Mouse (Mus musculus) liver (tissue): ENCODE data around the gene Aip.

ENCODE experiments used
- DNase-seq: peaks from one replicate; pipeline ENCODE4 v3.0.0-alpha.2; 2020; ENCODE audit warnings: mixed read lengths

Gene Aip

GRCm38 (mm10) chr19:4125741-4126696 is at the start of gene Aip:
TSS of gene Aip (minus strand) at chr19:4125858.
- DNase-seq = peak; percentile 100

- DNase-seq = no peak
Measured at GRCm38 (mm10) chr19:4172925-4173324, 47.3 kb upstream of the Aip start.

GRCm38 (mm10) chr19:4171393-4172290 is 46.0 kb upstream of the Aip start:
- DNase-seq = no peak

- DNase-seq = no peak
Measured at GRCm38 (mm10) chr19:4170723-4171392, 45.2 kb upstream of the Aip start.

- DNase-seq = no peak
Measured at GRCm38 (mm10) chr19:4169810-4170209, 44.2 kb upstream of the Aip start.

GRCm38 (mm10) chr19:4169378-4169784 is 43.7 kb upstream of the Aip start:
- peak; percentile 100 for DNase-seq

- DNase-seq = no peak
Measured at GRCm38 (mm10) chr19:4166678-4167476, 41.2 kb upstream of the Aip start.

- no peak for DNase-seq
Measured at GRCm38 (mm10) chr19:4164721-4165120, 39.1 kb upstream of the Aip start.

- DNase-seq = no peak
Measured at GRCm38 (mm10) chr19:4164100-4164499, 38.4 kb upstream of the Aip start.

- DNase-seq = no peak
Measured at GRCm38 (mm10) chr19:4163543-4163887, 37.9 kb upstream of the Aip start.

GRCm38 (mm10) chr19:4162646-4163542 is 37.2 kb upstream of the Aip start, which contains the start of gene Rps6kb2:
TSS of gene Rps6kb2 (minus strand) at chr19:4163354.
- peak; percentile 94 for DNase-seq

GRCm38 (mm10) chr19:4159049-4159448 is 33.4 kb upstream of the Aip start:
- no peak for DNase-seq

- DNase-seq = no peak
Measured at GRCm38 (mm10) chr19:4156771-4157170, 31.1 kb upstream of the Aip start.

GRCm38 (mm10) chr19:4156073-4156579 is 30.5 kb upstream of the Aip start:
- DNase-seq = no peak

GRCm38 (mm10) chr19:4155223-4156072 is 29.8 kb upstream of the Aip start:
- no peak for DNase-seq

GRCm38 (mm10) chr19:4154437-4155222 is 29.0 kb upstream of the Aip start:
- peak; percentile 37 for DNase-seq

GRCm38 (mm10) chr19:4153232-4153654 is 27.6 kb upstream of the Aip start, which contains the start of gene Ptprcap:
TSS of gene Ptprcap (plus strand) at chr19:4153604.
- no peak for DNase-seq

- no peak for DNase-seq
Measured at GRCm38 (mm10) chr19:4152445-4153231, 27.0 kb upstream of the Aip start.
